Mouse (Mus musculus): Measurements from ENCODE around the gene Gulp1. TPM values are rescaled to one million over a fixed set of nuclear protein-coding genes. Genes with fewer than 3 reads are reported as not detected.

Gulp1 gene
- polyA plus RNA-seq, 1 experiment from 2014 or later, result 19.0 TPM

DNA sequence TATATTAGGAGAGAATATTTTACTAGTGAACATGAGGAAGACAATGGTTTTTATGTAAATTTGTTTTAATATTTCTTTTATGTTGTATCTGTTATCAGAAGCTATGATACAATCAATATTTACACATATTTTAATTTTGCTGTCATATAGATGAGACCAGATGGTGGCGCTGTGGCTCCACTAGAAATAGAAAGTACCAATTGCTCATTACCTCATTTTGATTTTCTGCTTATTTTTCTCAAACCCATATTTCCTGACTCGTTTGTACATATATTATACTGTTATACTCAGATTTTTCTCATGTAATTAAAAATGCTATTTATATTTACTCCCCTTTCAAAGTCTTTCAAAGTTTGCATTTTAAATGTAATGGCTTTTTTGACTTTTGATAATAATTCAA lies 194.4 kb downstream of the Gulp1 start:
- H3K4me1 ChIP-seq, result no peaks in the 10 kb centered on the region
- WGBS, result under 1% methylated on average over 2 of the region's 2 CpGs
- no peak overlapping the region for H3K4me2 ChIP-seq
- H3K36me3 ChIP-seq, result no peaks in the 10 kb centered on the region
- H3K4me3 ChIP-seq (replicated peaks), result no peak overlapping the region
- no peaks in the 10 kb centered on the region for H3K9me3 ChIP-seq
- no peak overlapping the region for H3K27ac ChIP-seq
- no peaks in the 10 kb centered on the region for H3K27me3 ChIP-seq (replicated peaks)
- no peak overlapping the region for H3K9ac ChIP-seq
- no peak for ATAC-seq (ENCODE audit: insufficient read depth, low FRiP score, low read depth)

DNA sequence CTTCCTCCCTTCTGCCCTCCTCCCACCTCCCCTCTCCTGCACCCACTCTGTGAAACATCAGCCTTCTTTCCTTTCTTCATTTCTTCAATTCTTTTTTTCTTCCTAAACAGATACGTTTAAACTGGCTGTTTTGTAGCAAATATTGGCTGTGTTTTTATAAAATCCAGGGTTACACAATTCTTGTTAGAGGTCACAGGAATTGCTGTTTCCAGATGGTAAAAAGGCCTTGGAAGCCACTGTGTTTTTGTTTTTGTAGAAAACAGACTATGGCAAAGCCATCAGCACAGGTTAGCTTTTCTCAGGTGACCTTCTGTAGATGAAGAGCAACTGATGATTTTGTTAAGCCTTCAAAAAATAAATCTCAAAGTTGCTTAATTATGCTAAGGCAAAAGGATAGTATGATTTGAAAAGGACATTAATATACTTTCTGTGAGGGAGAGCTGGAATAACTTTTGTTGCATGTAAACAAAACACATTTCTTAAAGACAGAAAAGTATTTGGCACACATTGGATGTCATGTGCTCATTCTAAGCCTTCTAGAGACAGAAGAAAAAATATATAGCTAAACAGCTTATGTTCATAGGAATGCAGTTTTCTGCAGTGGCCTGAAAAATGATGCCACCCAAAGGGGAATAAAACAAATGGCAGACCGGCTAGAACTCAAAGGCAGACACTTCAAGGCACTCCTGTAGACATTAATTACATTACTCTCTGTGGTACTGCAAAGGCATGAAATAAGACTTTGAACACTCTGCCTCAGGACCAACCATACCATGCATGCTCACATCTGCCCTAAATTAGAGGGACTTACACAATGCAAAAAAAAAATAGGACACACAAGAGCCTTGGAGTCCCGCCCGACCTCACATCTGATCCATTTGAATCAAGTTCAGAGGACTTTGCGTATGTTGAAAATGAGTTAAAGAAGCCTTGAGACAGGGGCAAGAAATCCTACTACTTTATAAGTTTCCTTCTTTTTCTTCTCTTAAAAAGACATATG lies 199.7 kb downstream of the Gulp1 start:
- no peak for ATAC-seq (ENCODE audit: insufficient read depth, low FRiP score, low read depth)

GRCm38 (mm10) chr1:44778251-44778650 lies 226.9 kb downstream of the Gulp1 start:
- Histone ChIP-seq H3K9me3 (no peaks in the 10 kb centered on the region), H3K9ac (no peak overlapping the region), H3K36me3 (no peaks in the 10 kb centered on the region), H3K4me3 (replicated peaks) (no peak overlapping the region), H3K4me1 (no peaks in the 10 kb centered on the region), H3K27me3 (replicated peaks) (no peaks in the 10 kb centered on the region), H3K27ac (no peak overlapping the region), H3K4me2 (no peak overlapping the region)
- 50% methylated on average over 1 of the region's 1 CpGs for WGBS
- no peak for ATAC-seq (ENCODE audit: insufficient read depth, low FRiP score, low read depth)

More for the DNA sequence above, 199.7 kb downstream of the Gulp1 start:
- no peaks in the 10 kb centered on the region for H3K4me1 ChIP-seq
- no peaks in the 10 kb centered on the region for H3K9me3 ChIP-seq
- H3K27me3 ChIP-seq (replicated peaks), result no peaks in the 10 kb centered on the region
- H3K4me3 ChIP-seq (replicated peaks), result no peak overlapping the region
- H3K4me2 ChIP-seq, result no peak overlapping the region
- H3K27ac ChIP-seq, result peak overlapping the region; percentile 48; the same call in 1 of the 2 replicates
- H3K36me3 ChIP-seq, result no peaks in the 10 kb centered on the region
- H3K9ac ChIP-seq, result no peak overlapping the region
- 51% methylated on average over 5 of the region's 5 CpGs for WGBS

DNA sequence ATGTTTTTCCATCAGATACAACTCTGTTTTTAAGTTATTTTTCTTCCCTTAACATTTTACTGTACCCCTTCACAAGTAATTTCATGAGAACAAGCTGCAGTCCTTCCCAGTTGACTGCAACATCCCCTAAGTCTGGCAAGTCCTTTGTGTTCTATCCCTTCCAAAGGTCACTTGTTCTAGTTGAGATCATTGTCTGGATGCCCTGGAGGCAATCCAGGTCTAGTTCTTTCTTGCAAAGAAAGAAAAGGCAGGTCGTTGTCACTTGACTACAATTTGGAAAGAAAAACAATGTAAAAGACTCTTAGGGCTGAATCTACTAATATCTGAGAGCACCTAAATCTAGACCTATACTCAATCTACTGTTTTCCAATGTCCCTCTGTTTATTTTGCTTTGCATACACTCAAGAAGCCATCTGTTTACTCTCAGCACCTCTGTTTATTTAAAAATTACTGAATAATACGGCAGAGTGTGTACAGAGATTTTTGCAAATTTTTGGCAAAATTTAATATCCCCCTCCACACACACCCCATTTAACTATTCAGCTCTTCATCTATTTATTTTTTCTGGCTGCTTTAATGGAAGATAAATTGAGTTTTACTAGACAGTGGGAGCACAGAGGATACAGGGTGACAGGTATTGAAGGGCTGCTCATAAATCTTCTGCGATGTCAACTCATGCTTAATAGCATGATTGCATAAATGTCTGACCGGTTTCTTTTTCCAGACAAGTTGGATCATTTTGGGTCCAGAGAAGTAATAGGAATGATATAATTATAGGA lies 252.5 kb downstream of the Gulp1 start:
- H3K9me3 ChIP-seq, result no peaks in the 10 kb centered on the region
- H3K4me1 ChIP-seq, result no peaks in the 10 kb centered on the region
- H3K4me3 ChIP-seq (replicated peaks), result no peak overlapping the region
- no peak overlapping the region for H3K4me2 ChIP-seq
- 53% methylated on average over 4 of the region's 4 CpGs for WGBS
- H3K27me3 ChIP-seq (replicated peaks), result no peaks in the 10 kb centered on the region
- ATAC-seq (ENCODE audit: insufficient read depth, low FRiP score, low read depth), result no peak
- no peaks in the 10 kb centered on the region for H3K36me3 ChIP-seq
- no peak overlapping the region for H3K27ac ChIP-seq
- H3K9ac ChIP-seq, result no peak overlapping the region

- no peak overlapping the region for H3K27ac ChIP-seq
- no peak overlapping the region for H3K9ac ChIP-seq
- no peaks in the 10 kb centered on the region for H3K4me1 ChIP-seq
- H3K9me3 ChIP-seq, result no peaks in the 10 kb centered on the region
- no peak for ATAC-seq (ENCODE audit: insufficient read depth, low FRiP score, low read depth)
- no peaks in the 10 kb centered on the region for H3K36me3 ChIP-seq
- no peaks in the 10 kb centered on the region for H3K27me3 ChIP-seq (replicated peaks)
- no peak overlapping the region for H3K4me2 ChIP-seq
- no peak overlapping the region for H3K4me3 ChIP-seq (replicated peaks)
Observed at GRCm38 (mm10) chr1:44806368-44806767, 255.1 kb downstream of the Gulp1 start.

DNA sequence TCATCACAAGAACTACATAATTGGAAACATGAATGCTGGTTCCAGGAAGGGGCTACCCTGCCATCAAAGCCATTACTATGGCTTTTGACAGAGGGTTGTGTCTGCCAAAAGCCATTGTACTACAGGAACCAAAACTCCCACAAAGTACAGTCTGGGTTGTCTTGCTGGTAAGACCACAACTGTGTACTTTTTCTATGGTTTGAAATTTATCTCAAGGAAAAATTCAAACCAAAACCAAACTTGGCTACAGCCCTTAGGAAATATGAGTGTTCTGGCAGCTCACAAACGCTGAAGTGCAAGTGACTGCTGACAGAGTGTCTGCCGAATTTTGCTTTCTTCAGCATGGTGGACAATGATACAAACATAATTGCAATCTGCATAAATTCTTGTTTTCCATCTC lies 259.0 kb downstream of the Gulp1 start:
- Histone ChIP-seq H3K9me3 (no peaks in the 10 kb centered on the region), H3K4me2 (no peak overlapping the region), H3K4me3 (replicated peaks) (no peak overlapping the region), H3K4me1 (no peaks in the 10 kb centered on the region), H3K9ac (no peak overlapping the region), H3K27me3 (replicated peaks) (no peaks in the 10 kb centered on the region), H3K27ac (no peak overlapping the region), H3K36me3 (no peaks in the 10 kb centered on the region)
- 67% methylated on average over 2 of the region's 2 CpGs for WGBS
- ATAC-seq (ENCODE audit: insufficient read depth, low FRiP score, low read depth), result no peak

GRCm38 (mm10) chr1:44833934-44834333 lies 282.6 kb downstream of the Gulp1 start:
- no peak overlapping the region for H3K4me2 ChIP-seq
- 61% methylated on average over 4 of the region's 4 CpGs for WGBS
- H3K9me3 ChIP-seq, result no peaks in the 10 kb centered on the region
- no peak overlapping the region for H3K9ac ChIP-seq
- ATAC-seq (ENCODE audit: insufficient read depth, low FRiP score, low read depth), result no peak
- H3K4me3 ChIP-seq (replicated peaks), result no peak overlapping the region
- H3K4me1 ChIP-seq, result no peaks in the 10 kb centered on the region
- H3K27me3 ChIP-seq (replicated peaks), result no peaks in the 10 kb centered on the region
- H3K27ac ChIP-seq, result no peak overlapping the region
- H3K36me3 ChIP-seq, result no peaks in the 10 kb centered on the region
